Mouse (Mus musculus): ENCODE results near the gene Morc4. TPM values are rescaled to one million over a fixed set of nuclear protein-coding genes. Genes with fewer than 3 reads are reported as not detected.
A peak's percentile ranks its signal among the peaks of the same experiment; 100 is the strongest.

The Morc4 gene
- total RNA-seq, 2 experiments from 2014 or later, result 6.1 to 10.6 TPM

DNA sequence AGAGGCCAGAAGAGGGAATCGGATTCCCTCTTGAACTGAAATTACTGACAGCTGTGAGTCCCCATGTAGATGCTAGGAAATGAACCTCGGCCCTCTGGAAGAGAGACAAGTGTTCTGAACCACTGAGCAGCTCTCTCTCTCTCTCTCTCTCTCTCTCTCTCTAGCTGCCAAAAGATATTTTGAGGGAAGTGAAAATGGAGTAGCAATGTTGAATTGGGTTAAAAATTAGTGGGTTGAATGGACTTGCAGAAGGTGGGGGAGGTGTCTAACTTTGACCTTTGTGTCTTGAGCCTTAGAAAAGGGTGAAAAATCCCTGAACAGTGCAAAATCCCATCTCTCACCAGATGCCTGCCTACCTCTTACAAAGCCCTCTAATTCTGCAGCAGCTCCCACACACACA lies 64.1 kb downstream of the Morc4 start:
- DNase-seq, result no peak

DNA sequence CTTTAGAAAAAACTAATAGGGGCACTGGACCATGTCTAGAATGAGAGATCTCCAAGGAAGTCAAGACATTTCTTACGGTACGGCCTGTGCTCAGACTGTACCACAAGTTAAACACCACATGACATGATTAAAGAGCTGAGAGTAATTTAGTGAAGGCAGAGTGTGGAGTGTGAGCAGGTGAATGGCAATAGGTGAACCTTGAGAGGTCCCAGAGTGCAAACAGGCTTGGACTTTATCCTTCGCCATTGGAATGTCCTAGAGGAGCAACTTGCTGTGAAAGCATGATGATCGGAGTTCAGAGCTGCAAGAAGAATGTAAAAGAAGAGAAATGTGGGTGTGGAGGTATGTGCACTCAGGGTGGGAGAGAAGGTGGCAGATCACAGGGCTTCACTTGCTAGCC lies 65.6 kb downstream of the Morc4 start:
- no peak for DNase-seq

DNA sequence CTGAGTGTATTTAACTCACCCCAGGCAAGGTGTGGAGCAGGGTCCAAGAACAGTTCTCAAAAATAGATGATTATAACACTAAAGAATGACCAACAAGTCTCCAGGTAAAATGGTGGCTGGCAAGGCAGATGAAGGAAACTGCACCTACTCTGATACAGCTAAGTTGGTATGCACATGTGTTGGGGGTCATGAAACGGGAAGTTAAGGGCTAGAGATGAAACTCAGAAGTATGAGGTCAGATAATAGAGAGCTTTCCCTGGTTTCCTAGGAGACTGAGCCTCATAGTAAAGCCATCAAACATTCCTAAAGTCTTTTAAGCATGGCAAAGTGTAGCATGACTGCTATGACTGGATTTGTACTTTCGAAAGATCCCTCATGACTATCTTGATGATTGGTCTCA lies 68.4 kb downstream of the Morc4 start:
- no peak for DNase-seq

DNA sequence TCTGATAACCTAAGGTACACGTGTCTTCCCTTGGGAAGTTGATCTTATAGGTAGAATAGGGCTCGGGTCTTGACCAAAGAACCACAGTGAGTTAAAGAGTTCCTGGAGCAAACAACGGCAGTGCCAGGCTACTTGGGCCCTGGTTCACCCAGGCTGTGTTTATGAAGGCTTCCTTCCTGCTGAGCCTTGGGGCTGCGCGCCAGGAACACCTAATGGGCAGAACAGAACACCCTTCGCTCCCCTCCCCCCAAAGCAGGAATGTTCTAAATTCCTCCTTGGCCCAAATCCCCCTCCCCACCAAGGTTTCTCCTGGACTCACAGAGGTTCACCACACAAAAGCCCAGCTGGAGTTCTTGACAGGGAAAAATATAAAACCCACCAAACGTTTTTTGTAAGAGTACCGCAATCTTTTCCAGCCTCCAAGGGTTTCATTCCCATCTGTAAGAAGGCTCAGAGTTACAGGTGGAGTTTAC lies 71.0 kb downstream of the Morc4 start, which contains the start of gene Cldn2:
Gene Cldn2, plus strand, starts transcription at position 423 of the 473 bp plus-strand sequence.
- no peak for DNase-seq

DNA sequence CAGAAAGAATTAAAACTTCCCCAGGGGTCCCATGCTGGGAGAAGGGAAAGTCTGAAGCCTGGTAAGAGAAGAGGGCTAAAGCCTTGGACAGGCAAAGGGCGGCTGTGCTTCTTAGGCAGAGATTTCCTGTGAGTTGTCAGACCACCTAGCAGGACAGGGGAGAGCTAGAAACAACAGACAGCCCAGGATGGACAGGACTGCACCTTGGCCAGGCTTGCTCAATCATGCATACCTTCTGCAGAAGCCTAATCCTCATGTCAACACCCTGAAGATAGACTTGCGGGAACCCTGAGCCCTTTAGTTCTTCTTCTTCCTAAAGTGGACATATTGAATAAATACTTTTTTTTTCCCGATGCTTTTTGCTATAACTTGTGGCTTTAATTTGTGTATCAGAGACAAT lies 71.5 kb downstream of the Morc4 start:
- DNase-seq, result no peak

DNA sequence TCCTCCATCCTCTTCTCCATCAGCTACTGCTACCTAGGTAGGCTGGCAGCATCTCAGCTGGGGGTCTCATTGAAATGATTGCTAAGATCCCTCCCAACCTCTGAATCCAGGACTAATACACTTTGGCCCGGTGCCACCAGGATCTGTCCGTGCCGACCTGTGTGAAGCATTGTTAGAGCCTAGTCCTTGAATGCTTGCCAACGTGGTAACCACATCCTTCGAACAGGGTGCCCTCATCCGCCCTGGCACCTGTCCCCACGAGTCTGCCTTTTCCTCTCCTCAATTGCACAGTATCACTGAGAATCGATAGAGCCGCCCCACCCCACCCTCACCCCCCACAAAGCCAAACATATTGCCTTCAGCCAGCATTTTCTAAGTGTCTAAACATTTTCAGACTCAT lies 73.6 kb downstream of the Morc4 start:
- peak; percentile 29 to 42 for DNase-seq

DNA sequence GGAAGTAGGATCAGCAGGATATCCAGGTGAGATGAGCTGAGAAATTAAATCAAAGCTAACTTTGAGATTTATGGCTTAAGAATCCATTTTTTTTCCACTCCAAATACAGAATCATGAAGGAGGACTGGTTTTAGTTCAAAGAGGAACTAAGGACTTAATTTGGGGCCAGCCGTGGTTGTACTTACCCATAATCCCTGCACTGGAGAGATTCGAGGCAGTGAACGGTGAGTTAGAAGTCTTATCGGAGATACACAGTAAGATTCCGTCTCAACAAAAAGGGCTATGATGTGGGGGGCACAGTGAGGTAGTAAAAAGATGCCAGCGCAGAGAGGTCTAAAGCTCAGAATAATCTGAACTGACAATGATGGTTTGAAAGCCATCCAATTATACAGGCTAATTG lies 75.4 kb downstream of the Morc4 start:
- no peak for DNase-seq

DNA sequence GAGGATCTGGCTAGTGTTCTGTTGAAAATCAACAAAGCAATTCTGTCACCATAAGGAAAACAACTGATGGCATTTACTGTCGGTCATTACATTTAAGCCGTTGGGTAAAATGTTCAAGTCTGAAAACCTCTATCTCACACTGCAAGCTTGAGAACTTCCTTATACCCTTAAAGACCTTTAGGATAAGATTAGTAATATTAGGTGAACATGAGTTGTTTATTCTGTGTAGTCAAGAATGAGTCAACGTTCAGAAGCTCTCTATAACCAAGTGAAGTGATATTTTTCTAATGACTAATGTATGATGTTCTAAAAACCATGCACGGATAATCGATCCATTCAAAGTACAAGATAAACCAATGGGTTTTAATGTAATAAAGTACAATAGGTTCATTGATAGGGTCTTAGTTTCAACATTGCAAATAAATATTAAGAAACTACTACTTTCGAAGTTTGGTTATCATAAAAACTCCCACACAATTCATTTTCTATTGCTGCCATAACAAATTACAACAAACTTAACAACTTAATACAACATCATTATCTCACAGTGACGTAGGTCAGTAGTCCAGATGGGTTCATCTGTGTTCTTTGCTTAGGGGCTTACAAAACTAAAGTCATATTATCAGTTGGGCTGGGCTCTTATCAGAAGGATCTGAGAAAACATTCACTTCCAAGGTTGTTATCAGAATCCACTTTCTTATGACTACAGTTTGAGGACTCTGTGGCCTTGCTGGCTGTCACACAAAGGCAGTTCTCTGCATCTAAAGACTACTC lies 77.2 kb downstream of the Morc4 start:
- no peak for DNase-seq

DNA sequence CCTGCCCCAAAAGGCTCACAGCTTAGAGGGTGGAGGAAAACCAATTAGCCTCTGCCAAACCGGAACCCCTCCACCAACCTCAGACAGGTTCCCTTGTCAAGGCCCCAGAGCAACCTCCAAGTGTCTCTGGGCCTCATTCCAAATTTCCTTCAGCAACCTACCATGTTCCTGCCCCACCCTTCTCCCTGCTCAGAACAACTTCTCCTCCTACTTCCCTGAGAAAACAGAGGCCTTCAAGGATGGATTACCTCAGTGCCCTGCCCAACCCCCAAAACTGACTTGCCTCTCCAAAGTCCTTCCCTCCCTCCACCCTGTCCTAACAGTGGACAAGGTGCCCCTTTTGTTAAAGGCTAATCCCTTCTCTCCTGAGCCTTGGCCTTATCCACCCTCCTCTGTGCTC lies 85.7 kb downstream of the Morc4 start:
- DNase-seq, result no peak

DNA sequence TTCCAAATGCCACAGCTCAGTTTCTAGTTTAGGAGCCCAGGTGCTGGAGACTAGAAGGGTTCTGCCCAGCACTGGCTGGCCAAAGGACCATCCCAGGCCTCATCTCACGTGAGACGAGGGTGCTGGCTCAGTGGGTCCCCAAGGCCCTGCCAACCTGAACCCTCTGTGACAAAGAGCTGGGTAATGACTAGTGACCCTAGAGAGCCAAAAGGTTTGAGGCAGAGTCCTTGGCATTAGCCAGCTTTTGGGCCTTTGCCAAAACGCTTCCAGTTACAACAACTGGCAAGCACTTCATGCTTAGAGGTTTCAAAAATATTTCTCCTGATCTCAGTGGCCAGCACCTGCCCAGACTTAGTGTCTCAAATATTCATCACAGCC lies 88.4 kb downstream of the Morc4 start:
- DNase-seq, result peak; percentile 71 to 82

DNA sequence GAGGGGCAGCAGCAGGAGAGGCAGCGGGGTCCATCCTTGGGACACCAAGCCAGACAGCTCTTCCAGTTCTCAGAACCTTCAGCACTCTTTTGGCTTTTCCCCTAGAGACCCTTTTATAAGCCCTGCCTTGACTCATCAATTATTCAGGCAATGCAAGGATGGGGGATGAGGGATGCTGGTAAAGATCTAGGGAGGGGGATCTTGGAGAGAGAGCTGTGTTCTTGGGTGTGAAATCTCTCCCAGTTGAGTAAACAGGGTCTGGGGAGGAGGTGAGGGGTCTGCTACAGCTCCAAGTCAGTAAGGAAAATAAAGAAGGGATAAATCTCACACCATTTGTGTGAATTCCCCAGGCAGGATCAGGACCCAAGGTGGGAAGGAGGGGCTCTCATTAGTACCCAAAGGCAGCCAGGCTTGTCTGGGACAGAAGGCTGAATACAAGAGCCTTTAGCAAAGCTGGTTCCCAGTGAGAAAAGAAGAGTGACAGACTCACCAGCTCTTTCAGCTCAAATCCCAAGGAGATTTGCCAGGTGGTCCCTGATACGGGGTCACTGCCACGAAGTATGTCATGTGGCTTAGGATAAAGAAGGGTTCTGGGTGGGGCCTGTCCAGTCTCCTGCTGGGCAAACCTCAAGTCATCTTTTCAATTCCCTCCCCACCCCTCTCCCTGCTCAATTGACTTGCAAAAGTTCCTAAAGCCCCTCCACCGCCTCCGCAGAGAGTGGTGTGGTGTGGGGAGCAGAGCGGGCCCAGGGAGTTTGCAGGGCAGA lies 89.0 kb downstream of the Morc4 start, which contains the start of gene Ripply1:
Gene Ripply1, minus strand, starts transcription at position 76 of the 767 bp plus-strand sequence.
- no peak for DNase-seq

DNA sequence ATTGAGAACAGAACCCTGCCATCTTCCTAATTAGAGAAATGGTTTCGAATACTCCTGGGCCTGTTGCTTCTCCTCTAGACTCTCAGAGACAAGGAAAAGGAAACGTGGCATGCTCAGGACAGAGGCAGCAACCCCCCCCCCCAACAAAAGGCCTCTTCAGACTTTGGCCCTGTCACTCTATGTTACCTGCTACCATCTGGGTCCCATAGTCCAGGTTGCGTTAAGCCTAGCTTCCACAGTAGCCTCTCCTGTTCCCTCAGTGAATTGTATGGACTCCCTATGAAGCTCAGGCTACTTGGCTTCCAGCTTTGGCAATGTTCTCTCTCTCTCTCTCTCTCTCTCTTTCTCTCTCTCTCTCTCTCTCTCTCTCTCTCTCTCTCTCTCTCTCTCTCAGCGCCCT lies 89.9 kb downstream of the Morc4 start:
- no peak for DNase-seq

DNA sequence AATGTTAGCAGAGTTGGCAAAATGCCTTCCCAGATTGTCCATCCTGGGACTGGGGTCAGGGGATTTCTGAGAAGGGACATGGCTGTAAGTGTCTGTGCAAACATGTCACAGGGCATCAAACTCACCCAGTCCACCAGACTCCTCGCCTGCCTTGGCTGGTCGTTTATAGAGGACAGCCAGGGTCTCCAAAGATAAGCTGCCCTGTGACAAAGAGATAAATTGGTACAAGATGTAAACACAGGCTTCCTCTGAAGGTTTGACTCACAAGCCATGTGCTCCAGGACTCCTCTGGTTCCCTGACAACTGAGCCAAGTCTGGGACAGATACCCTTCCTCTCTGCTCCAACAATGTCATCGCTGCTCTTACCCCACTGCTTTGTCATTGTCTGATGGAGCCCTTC lies 90.5 kb downstream of the Morc4 start:
- DNase-seq, result no peak

DNA sequence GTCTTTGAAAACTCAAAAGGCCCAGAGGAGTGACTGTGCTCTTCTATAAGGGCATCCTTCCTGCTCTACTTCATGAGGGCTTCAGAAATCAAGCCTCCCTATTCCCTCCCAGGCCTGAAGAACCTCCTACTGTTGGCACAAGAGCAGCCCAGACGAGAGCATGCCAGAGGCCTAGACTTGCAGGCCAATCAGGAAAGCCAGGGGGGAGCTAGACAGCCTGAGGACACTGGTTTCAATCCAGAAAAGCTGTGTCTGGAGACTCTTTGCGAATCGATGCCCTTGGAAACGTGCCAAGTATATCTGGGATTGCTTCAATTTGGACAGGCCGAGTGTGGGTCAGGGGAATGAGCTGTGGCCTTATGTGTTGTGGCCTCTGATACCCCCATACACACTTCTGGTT lies 92.1 kb downstream of the Morc4 start:
- DNase-seq, result peak in 1 of 2 experiments; percentile 5

DNA sequence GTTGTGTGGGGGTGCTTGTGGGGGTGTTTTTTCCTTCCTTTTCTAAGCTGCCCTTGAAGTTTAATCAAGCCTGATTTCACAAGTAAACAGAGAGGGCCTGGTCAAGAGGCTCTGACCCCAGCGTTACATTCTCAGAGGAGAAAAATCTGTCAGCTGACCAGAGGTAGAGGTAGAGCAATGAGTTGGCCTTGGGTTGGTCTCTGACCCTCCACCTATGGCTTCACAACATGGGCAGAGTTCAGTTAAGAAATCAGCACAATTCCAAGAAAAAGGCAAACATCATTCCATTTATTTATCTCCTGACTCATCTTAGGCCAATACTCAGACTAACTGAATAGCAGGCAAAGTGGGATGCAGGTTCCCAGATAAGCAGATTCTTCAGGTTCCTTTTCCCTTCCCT lies 92.6 kb downstream of the Morc4 start:
- no peak for DNase-seq

DNA sequence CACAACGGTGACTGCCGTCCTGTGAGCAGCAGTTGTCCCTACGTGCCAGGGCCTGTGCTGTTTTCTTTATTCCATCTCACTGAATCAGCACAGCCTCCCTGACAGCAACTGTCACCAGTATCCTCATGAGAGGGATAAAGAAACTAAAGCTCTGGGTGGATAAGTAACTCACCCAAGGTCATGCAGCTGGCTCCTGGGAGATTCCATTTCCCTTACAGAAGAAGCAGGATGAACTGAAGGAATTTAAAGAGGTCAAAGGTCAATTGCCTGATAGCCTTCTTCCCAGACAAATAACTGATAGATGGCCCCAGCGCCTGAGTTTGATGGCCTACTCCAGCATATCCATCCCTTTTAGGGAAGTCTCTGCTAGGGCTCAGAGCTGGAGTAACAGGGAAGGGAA lies 94.1 kb downstream of the Morc4 start:
- no peak for DNase-seq

DNA sequence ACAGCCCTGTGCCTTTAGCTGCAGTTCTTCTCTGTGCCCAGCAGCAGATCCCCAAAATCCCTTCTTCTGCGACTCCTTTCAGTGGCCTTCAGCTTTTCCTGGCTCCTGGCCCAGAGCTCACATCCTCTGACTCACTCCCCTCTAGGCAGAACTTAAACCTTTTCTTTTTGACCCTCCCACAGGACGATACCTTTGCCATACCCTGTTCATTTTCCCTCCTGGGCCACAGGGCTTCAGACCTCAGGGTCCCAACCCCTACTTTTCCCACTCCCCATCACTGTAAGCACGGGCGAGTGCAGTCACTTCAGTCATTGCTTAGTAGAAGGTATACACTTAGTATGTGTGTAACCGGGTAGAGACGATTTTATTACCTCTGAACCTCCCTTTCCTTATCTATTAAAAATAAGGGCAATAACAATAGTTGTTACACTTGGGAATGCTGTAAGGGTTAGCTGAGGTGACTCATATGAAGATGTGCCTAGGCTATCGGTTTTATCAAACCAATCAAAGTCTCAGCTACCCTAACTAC lies 96.3 kb downstream of the Morc4 start:
- DNase-seq, result peak; percentile 74 to 76

DNA sequence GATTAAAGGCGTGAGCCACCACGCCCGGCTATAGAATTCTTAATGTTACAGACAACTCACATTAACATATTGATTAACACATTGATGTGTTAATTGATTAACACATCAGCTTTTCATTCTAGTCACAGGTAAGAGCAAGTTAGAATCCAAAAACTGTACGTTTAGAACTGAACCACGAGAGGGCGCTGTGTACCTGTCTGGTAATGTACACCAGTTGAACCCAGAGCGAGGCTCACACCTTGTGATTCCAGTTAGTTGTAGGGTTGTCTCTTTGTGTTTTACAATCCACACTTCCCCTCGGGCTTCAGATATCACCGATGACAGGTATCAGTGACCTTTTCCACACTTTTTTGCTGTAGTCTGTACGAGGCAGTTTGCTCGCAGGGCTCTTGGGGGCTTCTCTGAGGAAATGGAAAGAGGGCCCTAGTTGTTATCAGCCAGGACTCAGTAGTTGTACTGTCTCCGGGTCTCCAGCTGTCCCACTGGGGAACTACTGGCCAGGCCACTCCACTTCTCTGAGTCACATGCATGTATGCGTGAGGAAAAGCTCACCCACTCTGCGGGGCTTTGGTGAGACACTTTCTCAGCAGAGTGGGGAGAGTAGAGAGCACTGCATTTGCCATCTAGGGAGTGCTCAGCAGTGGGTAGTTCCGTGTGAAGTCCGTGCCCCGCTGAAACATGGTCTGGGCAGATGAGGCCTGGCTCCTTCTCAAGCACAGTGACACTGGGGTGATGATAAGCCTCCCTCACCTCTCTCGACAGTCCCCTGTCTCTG lies 97.0 kb downstream of the Morc4 start:
- peak; percentile 59 to 61 for DNase-seq

Measured in adrenal gland, postnatal 36 days (tissue).